Mouse (Mus musculus) 3134 (cell line): ENCODE results near the gene Clec3a.

Source experiments
- DNase-seq: peaks from one replicate; pipeline ENCODE4 v3.0.0-alpha.2; 2011; ENCODE audit warnings: low spot score; ENCODE audit not compliant: insufficient read length; ENCODE audit errors: extremely low read depth

Gene Clec3a

DNA sequence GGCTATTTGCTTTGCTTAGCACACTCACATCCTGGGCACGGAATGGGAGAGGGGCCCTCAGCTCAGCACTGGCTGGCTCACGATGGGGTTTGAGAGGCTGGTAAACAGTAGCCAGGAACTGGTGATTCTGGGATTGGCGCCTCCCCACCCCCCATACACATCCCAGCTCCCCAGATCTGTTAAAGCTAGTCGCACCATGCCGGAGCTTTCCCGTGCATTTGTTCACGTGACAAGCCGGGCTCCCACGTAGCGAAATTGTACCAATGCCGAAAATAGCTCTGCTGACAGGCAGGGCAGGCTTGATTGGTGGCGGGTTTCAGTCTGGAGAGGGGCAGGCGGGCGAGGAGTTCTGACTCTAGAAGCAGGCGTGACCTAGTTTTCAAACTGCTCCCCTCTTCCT lies 38.1 kb downstream of the Clec3a start:
- DNase-seq: no peak

DNA sequence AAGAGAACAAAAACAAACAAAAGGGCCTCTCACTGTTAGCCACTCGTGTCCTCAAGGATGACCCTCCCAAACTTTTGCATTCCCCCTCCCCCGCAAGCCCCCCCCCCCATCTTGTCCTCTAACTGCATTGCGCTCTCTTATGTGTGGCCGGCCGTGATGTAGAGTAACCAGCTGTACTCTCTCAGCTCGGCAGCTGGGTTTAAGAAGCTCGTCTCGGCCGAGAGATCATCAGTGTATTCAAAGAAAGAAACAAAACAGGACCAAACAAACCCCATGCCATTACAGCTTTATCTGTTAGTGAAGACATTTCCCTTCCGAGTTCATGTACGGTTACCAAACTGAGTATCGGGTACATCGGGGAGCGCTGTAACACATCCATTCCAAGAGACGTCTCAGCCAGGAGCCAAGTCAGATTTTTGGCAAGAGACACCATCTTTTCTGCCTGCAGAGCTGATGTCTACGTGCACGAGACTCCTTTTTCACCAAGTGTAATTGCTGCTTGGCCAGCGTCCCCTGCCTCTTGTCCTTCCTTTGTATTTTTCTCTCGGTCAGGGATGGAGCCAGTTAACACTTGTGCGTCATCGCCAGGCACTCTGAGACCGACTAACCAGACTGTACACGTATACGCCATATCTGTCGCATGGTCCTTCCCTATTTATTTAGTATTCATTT lies 40.4 kb downstream of the Clec3a start:
- DNase-seq: no peak

DNA sequence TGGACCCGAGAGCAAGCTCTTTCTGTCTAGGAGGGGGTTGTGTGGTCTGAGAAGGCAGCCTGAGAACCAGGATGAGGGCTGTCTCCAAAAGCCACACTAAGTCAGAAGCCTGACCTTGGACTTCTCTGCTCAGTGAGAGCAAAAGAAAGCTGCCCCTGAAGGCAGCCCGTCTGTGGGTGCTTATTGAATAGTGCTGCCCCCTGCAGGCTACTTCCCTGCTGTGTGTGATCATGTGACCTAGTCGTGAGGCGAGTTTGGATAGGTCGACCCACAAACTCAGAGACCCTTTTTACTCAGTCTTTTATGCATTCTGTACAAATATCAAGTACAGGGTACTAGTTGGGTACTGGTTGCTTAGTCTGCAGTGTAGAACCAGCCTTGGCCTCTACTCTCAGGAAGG lies 42.7 kb downstream of the Clec3a start:
- DNase-seq: no peak

DNA sequence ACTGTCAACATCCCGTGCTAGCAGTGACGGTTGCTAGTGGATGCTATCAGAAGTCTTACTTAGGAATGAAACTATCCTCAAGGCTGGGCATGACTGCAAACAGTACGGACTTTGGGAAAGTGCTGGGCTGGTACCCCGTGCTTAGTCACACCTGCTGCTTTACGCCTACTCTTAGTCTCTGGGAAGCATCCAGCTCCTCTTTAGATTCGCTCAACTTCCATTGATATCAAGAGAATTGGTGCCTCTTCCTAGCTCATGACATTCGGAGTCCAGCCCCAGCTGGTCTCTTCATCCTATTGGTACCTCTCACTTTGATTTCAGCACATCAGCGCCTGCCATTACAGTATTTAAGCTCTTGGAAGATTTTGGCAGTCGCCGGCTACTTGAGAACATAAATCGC lies 44.7 kb downstream of the Clec3a start:
- no peak for DNase-seq

DNA sequence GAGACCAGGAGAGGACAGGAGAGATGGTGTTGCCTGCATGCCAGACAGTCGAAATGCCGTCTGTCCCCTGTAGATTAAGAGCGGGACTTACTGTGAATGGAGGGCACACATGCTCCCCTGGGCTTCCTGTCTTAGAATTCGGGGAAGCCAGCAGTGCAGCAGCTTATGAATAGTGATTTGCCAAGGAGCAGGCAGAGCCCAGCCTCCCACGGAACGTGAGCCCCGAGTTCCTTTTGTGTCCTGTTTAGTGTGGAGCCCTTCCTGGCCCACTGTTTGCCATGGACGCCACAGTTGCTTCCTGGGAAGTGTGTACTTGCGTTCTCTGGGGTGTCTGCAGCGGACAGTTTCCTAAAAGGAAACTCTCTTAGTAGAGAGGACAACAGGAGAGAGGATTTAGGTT lies 45.4 kb downstream of the Clec3a start:
- DNase-seq: no peak

DNA sequence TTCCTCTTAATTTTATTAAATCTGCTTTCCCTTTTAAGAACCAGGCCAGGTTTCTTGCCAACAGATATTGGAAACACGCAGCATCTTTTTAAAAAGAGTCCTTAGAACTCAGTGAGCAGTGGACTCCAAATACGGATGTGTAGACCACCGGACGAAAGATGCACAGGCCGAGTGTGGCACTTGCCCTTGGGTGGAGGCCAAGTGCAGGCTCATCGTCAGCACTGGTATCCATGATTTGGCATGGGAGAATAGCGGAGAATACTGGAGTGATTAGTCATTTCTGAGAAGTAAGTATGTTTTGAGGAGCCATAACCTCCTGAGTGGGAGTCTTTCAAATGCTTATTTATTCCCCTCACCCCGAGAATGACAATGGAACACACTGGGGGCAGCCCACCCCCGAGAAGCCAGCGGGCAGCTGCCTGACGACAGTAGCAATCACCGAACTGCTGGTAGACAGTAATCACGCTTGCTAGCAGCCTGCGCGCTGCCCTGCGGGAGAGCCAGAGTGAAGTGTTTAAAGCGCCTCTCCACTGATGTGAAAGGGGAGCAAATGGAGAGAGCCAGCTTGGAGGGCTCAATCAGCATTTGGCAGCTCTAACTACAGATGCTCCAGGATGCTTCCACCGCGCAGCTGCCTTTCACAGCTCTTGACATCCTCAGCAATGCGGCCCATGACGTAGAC lies 50.8 kb downstream of the Clec3a start:
- no peak for DNase-seq

DNA sequence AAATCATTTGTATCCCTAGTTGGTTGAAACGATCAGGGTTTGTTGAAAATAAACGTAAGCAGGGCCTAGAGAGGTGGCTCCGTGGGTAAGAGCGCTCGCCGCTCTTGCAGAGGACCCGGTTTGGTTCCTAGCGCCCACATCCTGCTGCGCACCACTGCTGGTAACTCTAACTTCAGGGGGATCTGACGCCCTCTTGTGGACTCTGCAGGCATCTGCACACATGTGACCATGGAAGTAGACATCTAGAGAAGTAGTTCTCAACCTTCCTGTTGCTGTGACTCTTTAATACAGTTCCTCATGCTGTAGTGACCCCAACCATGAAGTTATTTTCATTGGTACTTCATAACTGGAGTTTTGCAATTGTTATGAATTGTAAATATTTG lies 51.3 kb downstream of the Clec3a start:
- no peak for DNase-seq

DNA sequence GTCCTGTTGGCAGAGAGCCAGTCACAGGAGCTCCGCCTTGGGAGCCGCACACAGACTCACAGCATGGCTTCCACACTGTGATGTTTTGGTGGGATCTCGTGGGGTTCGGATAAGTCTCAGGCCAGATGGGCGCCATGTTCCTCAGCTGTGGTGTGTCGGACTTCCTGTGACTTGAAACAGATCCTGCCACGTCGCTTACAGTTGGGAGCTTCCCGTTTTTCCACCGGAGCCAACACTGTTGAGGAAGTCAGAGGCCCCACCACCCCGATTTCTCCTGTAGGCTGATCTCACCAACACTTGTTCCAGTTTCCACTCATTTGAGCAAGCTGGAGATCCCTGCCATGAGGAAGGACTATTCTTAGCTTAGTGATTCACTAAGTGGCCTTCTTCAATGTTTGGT lies 55.7 kb downstream of the Clec3a start:
- no peak for DNase-seq
